Mouse (Mus musculus) spleen, adult 2 months (tissue): ENCODE measurements around the gene Gm20388. TPM values are rescaled to one million over a fixed set of nuclear protein-coding genes. Genes with fewer than 3 reads are reported as not detected.
"Not testable (repeated sequence)": the region's sequence is repeated elsewhere in the genome, so short reads cannot be mapped to it uniquely, and the experiment has no call there.

ENCODE experiments used
- DNase-seq, 2 experiments: peaks; one replicate each; pipeline versions ENCODE4 v3.0.0 to v3.0.0-alpha.2; 2012 to 2021; ENCODE audit warnings: low spot score in 2 of 2, low read depth in 1 of 2
- H3K27ac ChIP-seq: fragments of 200-500 bp; 2 replicates; pipeline ENCODE4 v1.5.1; 2012; ENCODE audit warnings: low read length, inconsistent platforms; ENCODE audit not compliant: insufficient read depth
- H3K27me3 ChIP-seq: fragments of 200-500 bp; 2 replicates; pipeline ENCODE4 v1.6.1; 2012; ENCODE audit warnings: mild to moderate bottlenecking, moderate library complexity, low read length, inconsistent platforms; ENCODE audit not compliant: control insufficient read depth, insufficient read depth
- H3K36me3 ChIP-seq: fragments of 200-500 bp; 2 replicates; pipeline ENCODE4 v1.6.1; 2012; ENCODE audit warnings: mild to moderate bottlenecking, low read length, inconsistent platforms; ENCODE audit not compliant: control insufficient read depth, insufficient read depth
- H3K4me1 ChIP-seq: fragments of 200-500 bp; 2 replicates; pipeline ENCODE4 v1.6.1; 2011; ENCODE audit warnings: inconsistent platforms; ENCODE audit not compliant: control insufficient read depth, insufficient read depth, insufficient read length
- H3K4me3 ChIP-seq: fragments of 200-500 bp; 2 replicates; pipeline ENCODE4 v1.5.1; 2011; ENCODE audit warnings: mild to moderate bottlenecking, inconsistent platforms; ENCODE audit not compliant: insufficient read depth, insufficient read length; ENCODE audit errors: extremely low read depth
- CTCF ChIP-seq: fragments of 200-500 bp; IDR thresholded peaks from 2 replicates; pipeline ENCODE4 v1.5.1; 2011; ENCODE audit warnings: mild to moderate bottlenecking, inconsistent platforms; ENCODE audit not compliant: insufficient read depth, insufficient read length, insufficient replicate concordance; ENCODE audit errors: extremely low read depth
- POLR2A ChIP-seq: fragments of 200-500 bp; IDR thresholded peaks from 2 replicates; pipeline ENCODE4 v1.6.1; 2011; ENCODE audit warnings: low read depth, low read length, inconsistent platforms
- WGBS: fragments of 180-500 bp; shearing (Covaris S2); methylation state at CpG from one replicate; pipeline ENCODE4 v1.1.7; 2018; 5-methylcytosine and 5-hydroxymethylcytosine counted together
- polyA plus RNA-seq: library from polyadenylated mRNA; depleted of rRNA; stranded (reverse); fragments of >200 nt; gene quantifications from 2 replicates; pipeline ENCODE4 v1.2.3, GENCODE M21; 2012

Gm20388 gene
- polyA plus RNA-seq, 1 experiment: 26.1 TPM

DNA sequence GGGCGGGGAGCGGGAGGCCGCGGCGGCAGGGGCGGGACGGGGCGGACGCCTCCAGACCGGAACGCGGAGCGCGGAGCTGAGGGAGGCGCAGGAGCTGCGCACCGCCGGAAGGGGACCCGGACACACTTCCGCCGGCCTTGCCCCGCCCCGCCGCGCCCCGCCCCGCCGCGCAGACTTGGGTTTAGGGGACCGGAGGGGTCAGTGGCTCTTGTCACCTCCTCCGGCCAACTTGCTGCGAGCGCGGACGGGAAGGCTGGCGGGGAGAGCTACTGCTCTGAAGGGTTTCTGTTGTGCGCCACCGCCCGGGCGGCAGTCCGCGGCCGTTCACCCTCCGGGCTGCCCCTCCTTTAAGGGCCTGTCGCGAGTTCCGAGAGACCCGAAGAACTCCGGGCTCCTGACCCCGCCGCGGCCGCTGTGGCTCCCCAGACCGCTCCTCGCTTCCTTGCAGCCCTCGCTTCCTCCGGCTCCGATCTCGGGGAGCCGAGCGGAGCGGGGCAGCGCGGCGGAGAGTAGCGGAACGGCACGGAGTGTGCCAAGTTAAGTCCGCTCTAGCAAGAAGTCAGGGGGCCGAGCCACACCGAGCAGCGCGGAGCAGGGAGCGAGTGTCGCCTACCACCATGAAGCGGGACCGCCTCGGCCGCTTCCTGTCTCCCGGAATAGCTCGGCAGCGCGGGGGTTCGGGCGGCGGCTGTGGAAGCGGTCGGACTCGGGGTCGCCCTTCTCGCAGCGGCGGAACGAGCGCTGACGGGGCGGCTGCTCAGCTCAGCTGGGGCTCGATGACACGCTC, 3343.7 kb downstream of the Gm20388 start, which contains the start of the genes Zfp276 and Vps9d1:
TSS of gene Zfp276 (plus strand) at position 97 of the 787 bp plus-strand sequence.
TSS of gene Vps9d1 (minus strand) at position 250 of the 787 bp plus-strand sequence.
- Histone ChIP-seq H3K36me3 (peaks cover 21% of the 10 kb centered on the region), H3K4me3 (peak within 1 kb of the TSS; percentile 92), H3K27me3 (no peaks in the 10 kb centered on the region), H3K27ac (peak within 1 kb of the TSS; percentile 78), H3K4me1 (peaks cover 10% of the 10 kb centered on the region)
- peak; percentile 56 to 77 for DNase-seq
- 1% methylated on average over 94 of the region's 99 CpGs for WGBS
- no peak for TF ChIP-seq POLR2A
- TF ChIP-seq CTCF: no peak

DNA sequence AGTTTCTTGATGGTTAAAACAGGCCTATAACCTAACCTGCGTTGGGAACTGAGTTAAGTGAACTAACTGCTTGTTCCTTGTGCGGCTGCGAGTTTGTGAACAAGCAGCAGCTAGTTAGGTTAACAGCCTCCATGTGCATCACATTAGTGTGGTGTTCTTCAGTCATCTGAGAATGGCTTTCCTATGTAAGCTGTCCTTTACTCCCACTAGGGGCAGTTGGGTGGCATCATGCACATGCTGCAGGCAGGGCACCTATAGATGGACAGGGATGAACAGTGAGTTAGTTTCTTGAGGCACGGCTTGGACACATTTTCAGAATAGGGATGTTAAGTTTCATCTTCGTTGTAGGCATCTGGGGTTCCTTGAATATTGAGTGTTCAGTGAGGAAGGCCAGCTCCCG, 3344.5 kb downstream of the Gm20388 start:
- Histone ChIP-seq H3K4me1 (peaks cover 10% of the 10 kb centered on the region), H3K4me3 (peak overlapping the region; percentile 92), H3K36me3 (peaks cover 27% of the 10 kb centered on the region), H3K27ac (no peak overlapping the region), H3K27me3 (no peaks in the 10 kb centered on the region)
- DNase-seq: no peak
- 70% methylated on average over 6 of the region's 6 CpGs for WGBS
- TF ChIP-seq POLR2A (no peak), CTCF (no peak)

DNA sequence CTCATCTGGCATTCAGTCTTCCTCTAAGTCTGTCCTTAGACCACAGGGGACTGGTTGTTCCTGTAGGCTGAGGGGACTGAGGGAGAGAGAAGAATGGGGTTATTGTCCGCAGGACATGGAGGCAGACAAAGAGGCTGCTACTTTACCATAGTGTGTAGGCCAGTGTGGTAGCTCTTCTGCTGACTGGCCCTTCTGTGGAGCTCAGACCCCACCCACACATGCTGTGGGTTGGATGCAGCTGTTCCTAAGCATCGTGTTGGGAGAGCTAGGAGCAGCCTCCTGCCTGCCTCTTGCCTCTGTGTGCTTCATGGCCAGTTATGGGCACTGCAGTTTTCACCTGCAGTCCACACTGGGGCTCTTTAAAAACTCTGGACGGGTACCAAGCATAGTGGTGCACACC, 3346.5 kb downstream of the Gm20388 start:
- Histone ChIP-seq H3K27ac (no peak overlapping the region), H3K4me3 (no peak overlapping the region), H3K27me3 (no peaks in the 10 kb centered on the region), H3K4me1 (peaks cover 10% of the 10 kb centered on the region), H3K36me3 (peaks cover 27% of the 10 kb centered on the region)
- no peak for DNase-seq
- TF ChIP-seq POLR2A (no peak), CTCF (no peak)
- 92% methylated on average over 3 of the region's 3 CpGs for WGBS

DNA sequence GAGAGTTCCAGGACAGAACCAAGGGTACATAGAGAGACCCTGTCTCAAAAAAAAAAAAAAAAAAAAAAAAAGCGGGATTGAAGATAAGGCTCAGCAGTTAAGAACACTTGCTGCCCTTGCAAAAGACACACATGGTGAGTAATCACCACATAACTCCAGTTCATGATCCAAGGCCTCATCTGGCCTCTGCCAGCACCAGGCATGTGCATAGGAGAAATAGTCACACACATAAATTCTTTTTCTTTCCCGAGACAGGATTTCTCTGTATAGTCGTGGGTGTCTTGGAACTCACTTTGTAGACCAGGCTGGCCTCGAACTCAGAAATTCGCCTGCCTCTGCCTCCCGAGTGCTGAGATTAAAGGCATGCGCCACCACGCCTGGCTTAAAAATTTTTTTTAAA, 3347.0 kb downstream of the Gm20388 start:
- not testable (repeated sequence) for H3K27me3 ChIP-seq, H3K27ac ChIP-seq, DNase-seq, H3K4me3 ChIP-seq, H3K4me1 ChIP-seq
- H3K36me3 ChIP-seq: peaks cover 27% of the 10 kb centered on the region
- 90% methylated on average over 8 of the region's 8 CpGs for WGBS

DNA sequence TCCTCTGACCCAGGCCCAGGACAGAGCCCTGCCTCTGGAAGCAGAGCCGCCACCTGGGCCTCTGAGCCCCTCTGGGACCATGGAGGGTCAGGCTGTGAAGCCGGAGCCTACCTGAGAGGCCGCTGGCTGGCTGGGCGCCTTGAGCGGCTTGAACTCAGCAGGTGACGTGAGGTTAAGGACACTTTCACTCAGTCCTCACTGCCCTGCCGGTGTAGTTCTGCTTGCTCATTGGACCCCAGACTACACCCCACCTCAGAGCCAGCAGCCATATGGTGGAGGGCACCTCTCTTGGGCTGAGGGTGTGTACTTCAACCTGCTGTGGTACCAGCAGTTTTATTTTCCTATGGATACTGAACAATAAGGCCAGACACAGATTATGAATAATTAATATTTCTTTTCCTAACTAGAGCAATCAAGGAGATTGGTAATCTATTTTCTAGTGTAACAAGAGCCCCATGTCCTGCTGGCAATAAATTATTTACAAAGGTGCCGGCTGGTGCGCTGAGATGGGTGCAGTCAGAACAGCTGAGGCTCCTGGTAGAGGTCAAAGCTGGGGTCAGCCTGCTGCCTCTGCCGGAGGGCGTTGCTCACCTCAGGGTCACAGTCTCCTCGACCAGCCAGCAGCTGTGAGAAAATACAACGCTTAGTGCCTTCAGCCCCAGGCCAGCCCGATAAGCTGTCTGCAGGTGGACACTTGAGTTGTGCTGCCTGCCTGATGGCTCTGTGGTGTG, 3357.4 kb downstream of the Gm20388 start:
- no peaks in the 10 kb centered on the region for H3K27me3 ChIP-seq
- no peak for TF ChIP-seq CTCF
- no peak for TF ChIP-seq POLR2A
- H3K36me3 ChIP-seq: peaks cover 48% of the 10 kb centered on the region
- H3K4me3 ChIP-seq: no peak overlapping the region
- WGBS: 96% methylated on average over 14 of the region's 14 CpGs
- DNase-seq: no peak
- H3K27ac ChIP-seq: no peak overlapping the region
- H3K4me1 ChIP-seq: no peaks in the 10 kb centered on the region

DNA sequence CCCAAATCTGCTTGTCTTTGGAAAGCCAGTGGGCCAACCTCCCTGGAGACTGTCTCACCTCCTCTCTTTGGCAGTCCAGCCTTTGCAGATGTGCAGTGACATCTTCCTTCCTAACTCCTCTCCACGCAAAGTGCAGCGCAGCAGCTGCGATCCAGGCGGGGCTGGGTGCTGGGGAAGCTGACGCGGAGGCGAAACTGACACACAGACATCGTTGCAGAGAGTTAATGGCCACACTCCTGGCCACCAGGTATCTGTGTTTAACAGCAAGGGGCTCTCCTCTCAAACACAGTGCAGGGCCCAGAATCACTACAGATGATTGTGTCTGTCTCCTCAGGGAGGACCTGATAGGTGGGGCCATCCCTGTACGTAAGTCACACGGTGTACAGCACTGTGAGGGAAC, 3360.5 kb downstream of the Gm20388 start:
- Histone ChIP-seq H3K4me3 (no peak overlapping the region), H3K4me1 (no peaks in the 10 kb centered on the region), H3K27ac (no peak overlapping the region), H3K36me3 (peaks cover 30% of the 10 kb centered on the region), H3K27me3 (no peaks in the 10 kb centered on the region)
- no peak for TF ChIP-seq POLR2A
- no peak for TF ChIP-seq CTCF
- no peak for DNase-seq
- 96% methylated on average over 10 of the region's 10 CpGs for WGBS

DNA sequence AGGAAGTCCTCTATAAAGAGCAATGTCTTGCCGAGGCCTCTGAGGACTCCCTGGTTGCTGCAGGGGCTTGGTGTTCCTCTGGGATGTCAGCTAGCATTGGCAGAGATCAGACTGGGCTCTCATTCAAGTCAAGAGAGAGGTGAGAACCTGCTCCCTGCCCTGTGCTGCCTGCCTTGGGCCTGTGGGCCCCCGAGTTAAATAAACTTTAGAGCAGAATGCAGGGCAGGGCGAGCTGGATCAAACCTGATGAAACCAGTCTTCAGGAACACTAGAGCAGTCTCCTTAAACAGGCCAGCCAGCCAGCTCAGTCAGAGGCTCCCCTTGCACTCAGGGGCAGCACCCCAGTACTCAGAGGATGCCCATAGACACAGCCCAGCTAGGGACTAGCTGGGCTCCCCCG, 3361.3 kb downstream of the Gm20388 start:
- DNase-seq: no peak
- H3K27me3 ChIP-seq: no peaks in the 10 kb centered on the region
- peaks cover 26% of the 10 kb centered on the region for H3K36me3 ChIP-seq
- H3K4me1 ChIP-seq: no peaks in the 10 kb centered on the region
- H3K27ac ChIP-seq: no peak overlapping the region
- 92% methylated on average over 4 of the region's 4 CpGs for WGBS
- TF ChIP-seq CTCF (no peak), POLR2A (no peak)
- H3K4me3 ChIP-seq: no peak overlapping the region
